Mouse (Mus musculus) CD8-positive naive resting alpha-beta T cell, adult 57 days (primary cell): ENCODE data around the gene Fbxo47. TPM values are rescaled to one million over a fixed set of nuclear protein-coding genes. Genes with fewer than 3 reads are reported as not detected.

Experiments used
- total RNA-seq: library from RNA; stranded (reverse); gene quantifications from one replicate; pipeline ENCODE4 v1.2.4, GENCODE M21; 2023

Gene Fbxo47
- total RNA-seq = 0.46 TPM

DNA sequence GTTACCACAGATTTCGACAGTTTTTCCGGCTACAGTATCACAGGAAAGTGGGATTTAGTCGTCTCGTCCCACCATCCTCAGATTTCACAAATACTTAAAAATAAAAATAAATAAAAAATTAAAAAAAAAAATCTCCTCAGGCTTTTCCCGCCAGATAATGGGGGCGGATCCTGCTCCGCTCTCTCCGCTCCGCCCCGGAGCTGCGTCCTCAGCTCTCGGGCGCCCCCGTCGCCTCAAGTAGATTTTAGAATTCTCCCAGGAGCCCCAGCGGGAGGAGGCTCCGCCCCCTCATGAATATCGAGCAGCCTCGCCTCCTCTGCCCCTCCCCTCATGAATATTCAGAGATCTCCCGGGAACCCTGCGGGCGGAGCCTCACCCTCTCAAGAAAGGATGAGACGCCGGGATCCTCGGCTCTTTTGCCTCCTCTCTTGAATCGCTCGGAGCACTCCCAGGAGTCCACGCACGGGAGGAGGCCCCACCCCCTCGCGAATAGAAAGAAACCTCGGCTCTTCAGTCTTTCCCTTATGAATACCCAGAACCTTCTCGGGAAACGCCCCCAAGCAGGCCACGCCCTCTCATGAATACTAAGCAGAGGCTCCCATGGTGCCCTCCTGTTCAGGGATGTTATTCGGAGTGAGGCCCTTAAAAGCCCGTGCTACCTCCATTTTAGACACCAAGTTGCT lies at the start of gene Fbxo47:
Gene Fbxo47, minus strand, starts transcription at position 237 of the 683 bp plus-strand sequence.

DNA sequence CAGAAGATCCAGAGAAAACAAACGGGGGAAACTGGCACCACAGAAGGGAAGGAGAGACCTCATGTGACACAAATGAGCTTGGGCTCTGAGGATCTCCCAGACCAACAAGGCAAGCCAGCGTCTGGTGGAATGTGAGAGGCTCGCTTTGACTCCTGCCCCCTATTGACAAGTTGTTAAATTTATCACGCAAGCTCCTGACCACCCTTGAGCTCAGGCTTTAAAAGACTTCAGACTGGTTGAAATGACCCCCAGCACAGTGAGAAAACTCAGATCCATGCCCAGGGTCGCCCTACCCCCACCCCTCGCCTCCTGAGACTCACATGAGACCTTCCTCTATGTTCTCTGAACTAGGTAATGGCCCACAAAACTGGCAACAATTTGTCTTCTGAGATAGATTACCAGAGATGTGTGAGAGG lies 43.4 kb downstream of the Fbxo47 start, which contains the start of gene B230217C12Rik:
Gene B230217C12Rik, plus strand, starts transcription at position 242 of the 416 bp plus-strand sequence.

Other genes starting within 250 kb of the Fbxo47 start
- 192 TPM for gene Mllt6, start 220.7 kb downstream of the Fbxo47 start, total RNA-seq
- gene Cisd3, start 198.3 kb downstream of the Fbxo47 start, total RNA-seq = 33.9 TPM
- 1.4 TPM for gene Pcgf2, start 183.7 kb downstream of the Fbxo47 start, total RNA-seq
- 124 TPM for gene Psmb3, start 180.8 kb downstream of the Fbxo47 start, total RNA-seq
- 51.3 TPM for gene Pip4k2b, start 139.4 kb downstream of the Fbxo47 start, total RNA-seq
- 38.4 TPM for gene Cwc25, start 117.6 kb downstream of the Fbxo47 start, total RNA-seq
- 1.8 TPM for gene 1700001P01Rik, start 108.2 kb downstream of the Fbxo47 start, total RNA-seq
- gene Rpl23, start 101.7 kb downstream of the Fbxo47 start, total RNA-seq = 2,689 TPM
- 132 TPM for gene Lasp1, start 85.2 kb downstream of the Fbxo47 start, total RNA-seq
- gene B230217C12Rik, start 43.4 kb downstream of the Fbxo47 start, total RNA-seq = 0.95 TPM
- 2.3 TPM for gene Plxdc1, start 102.3 kb upstream of the Fbxo47 start, total RNA-seq
- gene Arl5c, start 112.0 kb upstream of the Fbxo47 start, total RNA-seq = 80.2 TPM
- 21.9 TPM for gene Cacnb1, start 138.9 kb upstream of the Fbxo47 start, total RNA-seq
- gene Rpl19, start 142.6 kb upstream of the Fbxo47 start, total RNA-seq = 2,848 TPM
- gene Stac2, start 169.3 kb upstream of the Fbxo47 start, total RNA-seq = 3.6 TPM